Mouse (Mus musculus): Measurements from ENCODE around the gene Znrf4.

Znrf4 gene

DNA sequence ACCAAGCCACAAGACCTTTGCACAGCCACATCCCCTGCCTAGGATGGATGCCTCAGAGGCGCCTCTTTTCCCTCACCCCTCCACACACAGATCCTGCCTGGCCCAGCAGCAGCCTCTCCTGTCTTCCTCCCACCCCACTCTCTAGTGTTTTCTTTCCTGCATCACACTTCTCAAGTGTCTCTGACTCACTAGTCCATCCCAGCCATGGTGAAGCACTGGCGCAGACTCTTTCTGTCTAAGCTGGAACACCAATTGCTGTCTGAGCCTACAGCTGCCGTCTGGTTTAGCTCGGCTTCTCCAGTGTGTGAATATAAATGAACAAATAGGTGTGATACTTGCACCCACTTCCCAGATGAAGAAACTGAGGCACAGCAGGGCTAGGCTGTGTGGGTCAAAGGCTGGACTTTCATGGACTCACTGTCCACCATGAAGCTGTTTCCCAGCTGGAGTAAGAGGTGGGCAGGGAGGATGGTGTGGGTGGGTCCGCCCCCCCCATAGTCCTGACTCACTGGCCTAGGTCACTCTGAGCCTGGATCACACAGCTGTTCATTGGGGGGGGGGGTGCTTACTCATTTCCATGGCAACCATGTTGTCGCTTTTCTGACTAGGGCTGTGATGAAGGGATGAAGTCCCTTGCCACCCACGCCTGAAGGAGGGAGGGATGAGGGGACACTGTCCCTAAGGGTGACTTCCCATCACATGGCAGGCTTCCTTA, 21.6 kb downstream of the Znrf4 start:
- no peak for DNase-seq (ENCODE audit: low read depth, low spot score)

DNA sequence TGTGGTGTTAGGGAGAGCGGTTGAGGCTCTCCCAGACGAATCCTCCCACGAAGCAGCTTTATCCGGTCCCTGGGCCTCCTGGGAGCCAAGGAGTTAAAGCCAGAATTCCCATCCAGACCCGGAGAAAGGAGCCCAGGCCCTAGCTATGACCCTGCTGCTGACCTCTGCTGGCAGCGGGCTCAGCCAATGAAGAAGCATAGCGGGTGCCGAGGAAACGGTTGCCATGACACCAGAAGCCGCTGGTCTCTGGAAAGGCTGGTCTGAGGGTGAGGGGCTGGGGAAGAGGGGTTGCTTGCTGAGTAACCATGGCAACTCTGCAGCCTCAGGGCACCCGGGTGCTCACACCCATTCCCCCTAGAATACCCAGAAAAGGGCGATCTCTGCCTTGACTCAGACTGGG, 24.2 kb downstream of the Znrf4 start:
- no peak for DNase-seq (ENCODE audit: low read depth, low spot score)

DNA sequence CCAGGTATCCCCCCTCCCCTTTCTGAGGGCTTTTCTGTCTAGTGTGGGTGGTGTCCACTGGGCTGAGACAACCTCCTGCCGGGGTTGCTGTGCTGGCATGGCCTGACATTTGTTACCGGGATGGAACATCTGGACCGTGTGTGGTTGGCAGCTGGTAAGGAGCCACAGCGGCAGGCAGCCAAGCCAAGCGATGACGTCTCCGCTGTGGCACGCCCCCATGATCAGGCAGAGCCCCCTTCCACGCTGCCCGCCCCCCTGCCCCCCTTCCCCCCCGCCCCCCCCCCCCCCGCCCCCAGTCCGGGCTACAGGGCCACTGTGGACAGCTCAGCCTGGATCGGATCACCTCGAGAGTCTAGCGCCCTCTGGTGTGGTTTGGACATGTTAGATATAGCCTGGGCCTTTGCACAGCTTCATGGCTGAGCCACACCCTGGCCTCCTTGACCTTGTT, 24.8 kb downstream of the Znrf4 start:
- peak; percentile 50 for DNase-seq (ENCODE audit: low read depth, low spot score)

DNA sequence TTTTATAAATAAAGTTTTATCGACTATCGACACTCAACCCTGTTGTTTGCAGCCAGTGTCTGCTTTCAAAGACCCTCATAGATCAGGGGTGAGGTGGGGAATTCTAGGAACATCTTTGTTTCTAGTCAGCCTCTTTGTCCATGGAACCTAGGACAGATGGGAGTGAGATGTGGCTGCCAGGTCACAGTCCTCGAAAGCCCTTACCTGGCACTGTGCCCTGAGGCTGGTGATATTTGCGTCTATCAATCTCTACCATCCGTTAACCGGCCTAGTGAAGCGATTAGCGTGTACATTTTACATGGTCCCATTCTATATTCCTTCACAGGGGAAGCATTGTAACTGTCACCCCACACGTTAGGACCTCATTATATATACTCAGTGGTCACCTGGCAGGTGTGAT, 26.3 kb downstream of the Znrf4 start:
- DNase-seq (ENCODE audit: low read depth, low spot score) = no peak

DNA sequence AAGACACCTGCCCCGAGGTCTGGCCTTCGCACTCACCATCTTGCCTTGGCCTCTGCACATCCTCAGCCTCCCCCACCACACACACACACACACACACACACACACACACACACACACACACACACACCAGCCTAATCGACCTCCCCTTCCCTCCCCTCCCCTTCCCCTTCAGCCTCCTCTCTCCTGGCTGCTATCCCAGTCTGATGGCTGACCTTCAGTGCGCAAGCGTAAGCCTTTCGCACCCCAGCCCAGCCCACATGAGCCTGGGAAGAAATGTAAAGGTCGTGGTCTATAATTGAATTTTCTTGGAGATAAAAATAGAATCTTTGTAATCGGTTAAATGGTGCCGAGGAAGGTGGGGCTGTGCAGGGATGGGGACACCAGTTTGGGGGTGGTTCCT, 27.1 kb downstream of the Znrf4 start:
- no peak for DNase-seq (ENCODE audit: low read depth, low spot score)

DNA sequence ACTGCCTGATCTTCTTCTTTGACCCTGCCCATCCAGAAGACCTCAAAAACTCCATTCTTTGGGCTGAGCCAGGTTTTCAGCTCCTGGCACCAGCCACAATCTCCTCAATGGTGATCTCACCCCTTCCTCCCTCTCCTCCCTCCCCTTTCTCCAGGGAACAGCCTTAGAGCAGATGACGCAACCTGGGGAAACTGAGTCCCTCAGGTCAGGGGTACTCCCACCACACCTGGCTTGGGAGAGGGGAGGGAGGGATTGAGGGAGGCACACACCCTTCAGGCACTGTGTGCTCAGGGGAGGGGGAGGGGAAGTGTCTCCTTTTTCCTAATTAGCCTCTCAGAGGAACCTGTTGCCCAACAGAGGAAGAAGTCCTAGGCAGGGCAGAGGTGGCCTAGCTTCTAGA, 29.6 kb downstream of the Znrf4 start:
- DNase-seq (ENCODE audit: low read depth, low spot score) = no peak

DNA sequence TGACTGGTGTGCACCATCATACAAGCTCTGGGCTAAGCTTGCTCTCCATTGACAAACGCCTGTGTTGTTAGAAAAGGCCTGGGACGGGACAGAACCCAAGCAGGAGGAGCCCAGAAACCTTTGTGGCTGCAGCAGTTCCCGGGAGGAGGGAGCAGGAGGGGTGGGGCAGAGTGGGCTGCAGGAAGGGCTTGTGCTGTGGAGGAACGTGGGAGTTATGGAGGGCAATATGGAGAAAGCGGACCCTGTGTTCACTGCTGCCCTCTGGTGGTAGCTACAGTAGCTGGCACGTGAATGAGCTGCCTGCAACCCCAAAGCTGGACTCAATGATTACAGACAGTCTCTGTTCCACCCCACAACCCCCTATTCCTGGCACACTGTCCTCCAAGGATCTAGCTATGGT, 32.9 kb downstream of the Znrf4 start:
- peak; percentile 74 for DNase-seq (ENCODE audit: low read depth, low spot score)

DNA sequence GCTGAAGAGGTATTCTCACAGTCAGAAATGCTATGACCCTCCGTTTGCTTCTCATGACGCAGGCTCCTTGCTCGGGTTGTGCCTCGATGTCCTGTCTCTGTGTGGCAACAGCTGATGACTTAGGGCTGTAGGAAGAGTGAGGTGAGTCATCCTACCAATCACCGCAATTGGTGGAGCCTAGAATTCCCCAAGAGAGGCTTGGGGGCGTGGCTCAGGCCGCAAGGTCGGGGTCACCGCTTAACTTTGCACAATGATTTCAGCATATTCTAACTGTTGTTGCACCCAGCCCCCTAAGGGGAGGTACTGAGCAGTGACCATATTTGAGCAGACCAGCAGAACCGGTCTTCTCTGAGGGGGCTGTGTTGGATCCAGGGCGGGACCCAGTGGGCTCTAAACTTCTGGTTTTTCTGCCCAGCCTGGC, 34.0 kb downstream of the Znrf4 start:
- DNase-seq (ENCODE audit: low read depth, low spot score) = no peak

DNA sequence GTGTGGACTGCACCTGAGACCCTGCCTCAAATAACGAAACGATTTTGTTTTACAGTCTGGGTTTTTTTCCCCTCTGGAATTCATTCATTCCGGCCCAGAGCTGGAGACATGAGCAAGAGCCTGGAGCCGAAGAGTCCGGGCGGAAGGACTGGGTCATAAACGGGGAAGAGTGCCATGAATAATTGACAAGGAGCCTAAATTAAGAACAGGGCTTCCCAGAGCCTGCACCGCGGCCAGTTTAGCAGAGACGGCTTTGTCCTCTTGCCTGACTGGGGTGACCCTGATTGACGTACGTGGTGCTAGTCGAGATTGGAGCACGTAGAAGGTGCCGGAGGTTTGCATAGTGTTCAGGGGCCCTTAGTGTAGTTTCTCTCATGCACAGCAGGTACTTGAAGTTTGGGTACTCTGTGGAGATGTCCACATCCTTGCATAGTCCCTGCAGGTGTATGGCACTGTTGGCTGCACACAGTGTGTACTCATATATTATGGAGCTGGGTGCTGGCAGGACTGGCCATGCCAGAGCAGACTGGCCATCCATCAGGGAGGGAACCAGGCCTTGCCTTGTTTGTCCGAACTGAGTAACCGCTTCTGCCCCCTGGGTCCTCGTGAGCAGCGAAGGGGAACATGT, 34.9 kb downstream of the Znrf4 start:
- DNase-seq (ENCODE audit: low read depth, low spot score) = no peak

DNA sequence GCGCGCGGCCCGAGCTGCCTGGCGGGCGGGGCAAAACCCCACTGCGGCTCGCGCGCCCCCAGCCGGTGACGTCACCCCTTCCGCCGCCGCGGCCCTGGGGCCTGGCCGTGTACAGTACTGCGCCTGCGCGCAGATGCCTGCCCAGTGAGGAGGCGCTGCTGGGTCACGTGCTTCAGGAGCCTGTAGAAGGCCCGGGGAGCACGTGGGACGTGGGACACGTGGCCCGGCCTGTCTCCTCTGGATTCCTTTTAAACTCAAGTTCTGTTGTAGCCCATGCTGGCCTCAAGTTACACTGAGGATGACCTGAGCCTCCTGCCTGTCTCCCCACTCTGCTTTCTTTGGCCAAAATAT, 35.9 kb downstream of the Znrf4 start, which contains the start of gene Ptprs:
TSS of gene Ptprs (minus strand) at position 82 of the 351 bp plus-strand sequence.
- peak; percentile 91 for DNase-seq (ENCODE audit: low read depth, low spot score)

DNA sequence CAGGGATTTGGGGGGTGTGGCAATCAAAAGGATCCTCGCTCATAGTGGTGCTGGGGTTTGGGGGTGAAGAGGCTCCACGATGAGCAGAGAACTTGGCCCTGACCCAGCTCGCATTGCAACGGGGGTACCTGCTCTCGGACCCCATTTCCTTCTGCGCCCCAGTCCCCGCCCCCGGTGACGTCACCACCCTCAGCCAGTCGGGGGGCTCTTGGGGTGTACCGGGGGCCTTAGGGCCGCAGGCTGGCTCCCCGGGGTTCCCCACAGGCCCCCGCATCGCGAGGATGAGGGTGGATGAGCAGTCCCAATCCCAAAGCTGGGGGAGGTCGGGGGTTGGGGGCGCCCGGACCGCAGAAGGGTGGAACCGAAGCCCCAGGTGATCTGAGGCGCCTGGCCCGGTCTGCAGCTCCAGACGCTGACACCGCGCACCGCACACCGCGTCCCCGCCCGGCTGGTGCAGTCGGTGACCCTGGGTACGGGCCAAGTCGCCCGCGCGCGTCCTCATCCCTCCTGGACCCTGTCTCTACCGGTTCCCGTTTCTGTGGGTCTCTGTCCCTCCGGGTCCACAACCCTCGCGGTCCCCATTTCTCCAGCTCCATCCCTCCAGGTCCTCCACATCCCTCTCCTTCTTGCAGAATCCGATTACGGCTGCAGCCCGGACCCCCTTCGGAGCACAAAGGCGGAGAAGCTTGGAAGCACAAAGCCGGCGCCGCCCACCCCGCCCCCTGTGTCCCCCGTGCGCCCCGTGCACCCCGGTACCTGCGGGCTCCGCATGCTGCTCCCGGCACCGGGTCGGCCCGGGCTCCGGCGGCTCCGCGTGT, 36.4 kb downstream of the Znrf4 start:
- peak; percentile 63 for DNase-seq (ENCODE audit: low read depth, low spot score)

DNA sequence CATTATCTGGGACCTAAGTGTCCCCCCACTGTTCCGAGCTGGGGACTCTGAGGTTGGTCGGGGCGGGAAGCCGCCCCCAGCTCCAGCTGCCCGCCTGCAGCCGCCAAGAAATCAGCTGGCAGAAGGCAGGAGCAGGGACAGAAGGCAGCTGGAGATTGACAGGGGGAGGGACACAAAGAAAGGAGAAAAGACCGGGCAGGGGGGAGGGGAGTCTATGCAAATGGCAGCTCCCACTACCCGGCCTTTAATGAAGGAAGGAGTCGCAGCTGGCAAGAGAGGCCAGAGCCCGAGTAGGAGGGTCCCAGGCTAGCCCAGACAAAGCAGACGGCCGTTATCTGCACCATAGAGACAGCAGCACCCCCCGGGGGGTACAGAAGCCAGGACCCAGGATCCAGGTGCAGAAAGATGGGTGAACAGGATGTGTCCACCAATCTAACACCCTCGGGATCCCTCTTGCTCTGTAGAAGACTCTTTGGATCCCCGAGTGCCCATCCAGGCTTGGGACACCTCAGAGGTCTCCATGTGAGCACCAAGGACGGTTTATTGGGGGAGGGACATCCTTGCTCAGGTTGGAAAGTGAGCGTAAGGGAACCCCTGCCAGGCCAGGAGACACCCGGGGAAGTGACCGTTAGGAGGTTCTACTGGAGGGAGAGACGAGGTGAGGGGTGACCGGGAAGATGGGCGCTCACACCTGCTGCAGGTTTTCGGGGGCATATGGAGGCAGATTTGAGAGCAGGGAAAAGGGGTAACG, 37.2 kb downstream of the Znrf4 start:
- DNase-seq (ENCODE audit: low read depth, low spot score) = peak; percentile 14

DNA sequence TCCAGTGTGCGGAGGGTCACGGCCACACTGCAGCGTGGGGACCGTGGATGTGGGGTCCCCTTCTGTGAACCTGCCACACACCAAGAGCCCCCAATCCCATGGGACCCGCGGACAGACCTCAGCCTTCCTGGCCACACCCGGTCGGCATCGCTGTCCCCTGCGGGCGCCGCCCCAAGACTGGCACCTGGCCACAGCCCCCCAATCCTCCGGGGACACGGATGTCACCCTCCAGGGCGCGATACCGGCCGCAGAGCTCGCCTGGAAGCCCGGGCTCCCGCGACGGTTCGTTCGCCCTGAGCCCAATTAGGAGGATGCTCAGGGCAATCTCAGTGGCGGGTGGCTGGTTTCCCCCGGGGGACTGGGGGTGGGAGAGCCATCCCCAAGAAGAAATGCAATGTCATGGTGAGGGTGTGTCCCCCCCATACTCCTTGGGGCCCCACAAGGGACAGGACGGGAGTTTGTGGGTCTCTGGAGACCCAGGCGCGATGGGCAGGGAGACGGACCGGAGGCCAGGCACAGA, 37.9 kb downstream of the Znrf4 start:
- no peak for DNase-seq (ENCODE audit: low read depth, low spot score)

DNA sequence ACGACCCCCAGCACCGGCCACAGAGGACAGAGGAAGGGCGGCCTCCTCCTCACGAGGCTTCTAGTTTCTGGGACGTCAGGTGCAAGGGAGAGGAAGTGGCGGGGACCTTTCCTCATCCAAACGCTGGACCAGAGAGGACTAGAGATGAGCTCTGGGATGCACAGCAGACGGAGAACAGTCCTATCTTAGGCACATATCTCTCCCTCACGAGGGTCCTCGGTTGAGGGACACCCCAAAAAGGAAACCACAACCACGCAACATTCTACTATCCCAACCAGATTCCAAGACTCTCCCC, 38.7 kb downstream of the Znrf4 start:
- no peak for DNase-seq (ENCODE audit: low read depth, low spot score)

DNA sequence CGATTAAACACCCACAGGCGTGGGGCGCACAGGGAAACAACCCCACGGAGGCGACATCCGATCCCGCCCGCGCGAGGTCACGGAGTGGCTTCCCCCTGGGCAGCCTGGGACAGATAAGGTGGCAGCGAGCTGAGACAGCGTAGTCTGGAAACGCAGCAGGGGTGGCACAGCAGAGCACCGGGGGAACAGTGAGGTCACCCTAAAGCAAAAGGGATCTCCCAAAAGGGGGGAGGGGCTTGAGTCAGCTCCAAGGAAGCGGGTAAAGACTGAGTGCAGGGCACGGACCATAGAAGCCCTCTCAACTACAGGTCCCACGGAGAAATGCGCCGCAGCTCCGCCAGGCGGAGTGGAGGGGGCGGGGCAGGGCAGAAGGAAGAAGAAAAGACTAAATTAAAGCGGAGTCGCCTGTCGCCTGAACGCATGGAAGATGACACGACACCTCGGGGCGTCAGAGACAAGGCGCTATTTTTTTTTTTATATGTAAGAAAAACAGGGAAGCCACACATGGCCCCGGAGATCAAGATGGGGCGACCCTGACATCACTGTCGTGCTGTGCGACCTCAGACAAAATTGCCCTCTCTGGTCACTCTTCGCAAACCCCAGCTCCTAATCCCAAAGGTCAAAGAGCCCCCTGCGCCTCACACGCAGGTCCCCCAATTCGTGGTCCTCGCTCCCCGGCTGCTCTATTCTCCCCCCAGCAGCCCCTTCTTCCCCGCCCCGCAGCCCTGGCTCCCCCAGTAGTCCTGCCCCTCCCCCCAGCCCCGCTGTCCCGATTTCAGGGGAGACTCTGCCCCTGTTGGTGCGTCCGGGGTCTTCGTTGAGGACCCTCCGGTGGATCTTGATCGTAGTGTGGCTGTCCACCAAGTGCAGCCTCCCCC, 39.3 kb downstream of the Znrf4 start:
- no peak for DNase-seq (ENCODE audit: low read depth, low spot score)

DNA sequence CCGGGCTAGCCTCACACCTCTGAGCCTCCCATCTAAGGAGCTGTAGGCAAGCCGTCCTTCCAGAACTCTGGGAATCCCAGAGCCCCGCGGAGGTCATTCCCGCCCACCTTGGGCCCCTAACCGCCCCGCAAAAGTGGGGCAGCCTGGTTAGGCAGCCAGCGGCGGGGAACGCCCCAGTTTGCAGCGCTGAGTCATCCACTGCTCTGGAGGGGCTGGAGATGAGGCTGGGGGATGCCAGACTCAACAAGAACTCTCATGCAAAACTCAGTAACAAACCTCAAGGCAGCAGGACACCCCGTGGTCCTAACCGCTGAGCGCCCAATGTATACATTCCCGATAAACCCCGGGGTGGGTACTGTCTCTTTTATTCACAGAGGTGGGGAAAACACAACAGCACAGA, 40.1 kb downstream of the Znrf4 start:
- DNase-seq (ENCODE audit: low read depth, low spot score) = no peak

DNA sequence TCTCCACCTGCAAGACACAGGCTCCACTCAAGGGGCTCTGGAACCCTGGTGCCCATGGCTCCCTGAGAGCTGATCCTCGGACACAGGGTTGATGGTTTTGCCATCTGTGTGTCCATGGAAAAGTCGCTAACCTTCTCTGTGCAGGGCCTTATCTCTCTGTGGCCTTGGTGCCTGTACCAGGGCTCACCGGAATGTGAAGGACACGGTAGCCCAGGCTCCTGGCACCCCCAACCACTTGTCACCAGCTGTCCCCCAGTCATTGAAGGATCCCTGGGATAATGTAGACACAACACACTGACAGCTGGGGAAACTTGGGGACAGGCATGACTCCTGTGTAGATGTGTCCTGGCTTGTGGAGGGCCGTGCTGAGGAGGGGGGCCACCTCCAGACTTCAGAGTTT, 41.1 kb downstream of the Znrf4 start:
- no peak for DNase-seq (ENCODE audit: low read depth, low spot score)

DNA sequence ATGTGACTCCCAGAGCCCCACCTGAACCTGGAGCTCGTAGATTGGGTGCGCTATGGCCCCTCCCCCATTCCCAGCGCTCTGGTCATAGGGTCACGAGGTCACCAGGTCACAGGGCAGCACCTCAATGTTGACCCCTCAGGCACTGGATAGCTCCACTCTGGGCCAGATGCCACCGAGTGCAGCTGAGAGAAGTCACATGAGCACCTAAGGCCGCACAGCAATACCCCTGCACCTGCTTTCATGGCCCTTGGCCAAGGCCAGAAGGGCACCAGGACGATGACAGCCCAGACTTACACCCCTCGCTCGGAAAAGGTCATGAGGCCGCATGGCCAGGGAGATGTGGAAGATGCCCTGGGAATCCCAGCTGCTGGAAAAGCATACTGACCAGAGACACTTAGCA, 41.7 kb downstream of the Znrf4 start:
- no peak for DNase-seq (ENCODE audit: low read depth, low spot score)

DNA sequence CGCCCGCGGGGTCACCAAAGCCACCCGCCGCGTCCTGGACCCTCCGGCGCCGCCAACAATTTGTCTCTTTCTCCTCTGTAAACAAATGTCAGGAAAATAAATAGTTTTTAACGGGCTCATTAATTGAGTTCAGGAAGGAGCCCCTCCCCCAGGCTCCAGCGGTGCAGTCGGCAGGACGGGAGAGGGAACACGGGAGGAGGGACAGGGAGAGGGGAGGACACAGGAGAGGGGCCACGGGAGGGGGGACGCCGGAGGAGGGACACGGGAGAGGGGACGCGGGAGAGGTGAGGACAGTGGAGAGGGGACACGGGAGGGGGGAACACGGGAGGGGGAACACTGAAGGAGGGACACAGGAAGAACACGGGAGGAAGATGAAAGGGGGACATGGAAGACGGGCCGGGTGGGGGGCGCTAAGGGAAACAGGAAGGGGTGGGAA, 42.2 kb downstream of the Znrf4 start:
- no peak for DNase-seq (ENCODE audit: low read depth, low spot score)

DNA sequence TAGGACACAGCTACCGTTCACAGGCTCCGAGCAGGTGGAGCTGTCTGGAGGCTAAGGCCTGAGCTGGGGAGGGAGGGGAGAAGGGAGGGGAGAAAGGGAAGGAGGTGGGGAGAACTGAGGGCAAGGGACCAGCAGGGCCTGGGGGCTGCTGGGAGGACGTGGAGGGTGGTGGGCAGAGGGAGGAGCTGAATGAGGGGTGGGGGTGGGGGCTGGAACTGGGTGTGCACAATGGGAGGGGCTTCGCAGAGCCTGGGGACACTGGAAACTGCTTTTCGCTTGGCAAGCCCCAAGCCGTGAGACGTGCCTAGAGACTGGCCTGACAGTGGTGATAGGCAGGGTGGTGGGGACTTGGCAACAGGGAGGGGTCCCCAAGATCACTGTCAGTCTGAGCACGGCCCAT, 43.0 kb downstream of the Znrf4 start:
- no peak for DNase-seq (ENCODE audit: low read depth, low spot score)

DNA sequence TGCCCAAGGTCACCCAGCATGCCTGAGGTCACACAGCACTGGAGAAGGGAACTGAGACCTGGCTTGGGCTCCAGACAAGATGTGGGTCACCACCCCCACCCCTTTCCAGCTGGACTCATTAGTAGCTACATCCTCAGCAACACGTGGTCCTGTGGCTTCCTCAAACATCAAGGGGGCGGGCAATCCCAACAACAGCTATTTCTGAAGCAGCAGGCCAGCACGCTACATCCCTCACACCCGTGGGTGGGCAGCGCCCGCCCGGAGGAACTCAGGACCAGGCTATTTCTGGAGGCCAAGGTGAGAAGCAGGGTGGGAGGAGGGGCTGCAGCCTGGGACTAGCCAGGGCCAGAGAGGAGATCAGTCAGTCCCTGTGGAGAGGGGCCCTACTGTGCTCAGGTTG, 43.4 kb downstream of the Znrf4 start:
- DNase-seq (ENCODE audit: low read depth, low spot score) = no peak
